Mouse (Mus musculus) heart, postnatal 4 days (tissue): Measurements from ENCODE around the gene Syn2. TPM values are rescaled to one million over a fixed set of nuclear protein-coding genes. Genes with fewer than 3 reads are reported as not detected.
A peak's percentile ranks its signal among the peaks of the same experiment; 100 is the strongest.

ENCODE experiments used
- DNase-seq: peaks from one replicate; pipeline ENCODE4 v3.0.0; 2021
- total RNA-seq, 2 experiments: library from RNA; stranded (reverse); gene quantifications; 2 replicates each; pipeline ENCODE4 v1.2.3; 2021

Syn2 gene
- total RNA-seq = 1 to 10 TPM; 3.2 to 4.0 TPM

- peak; percentile 79 for DNase-seq
These were observed at the start of gene Syn2 for GRCm38 (mm10) chr6:115134501-115135331. Syn2 (plus strand) TSS chr6:115134902.

- no peak for DNase-seq
These were observed 49.3 kb upstream of the Syn2 start for GRCm38 (mm10) chr6:115085274-115085841.

GRCm38 (mm10) chr6:115088314-115089106, 46.2 kb upstream of the Syn2 start:
- DNase-seq = no peak

- DNase-seq = no peak
These were observed 43.0 kb upstream of the Syn2 start for GRCm38 (mm10) chr6:115091737-115092136.

- no peak for DNase-seq
These were observed 32.2 kb upstream of the Syn2 start for GRCm38 (mm10) chr6:115102542-115102941.

GRCm38 (mm10) chr6:115111426-115111825, 23.3 kb upstream of the Syn2 start:
- no peak for DNase-seq

- DNase-seq = no peak
These were observed 12.5 kb upstream of the Syn2 start for GRCm38 (mm10) chr6:115122181-115122580.

GRCm38 (mm10) chr6:115123262-115124201, 11.2 kb upstream of the Syn2 start:
- peak; percentile 15 for DNase-seq

- DNase-seq = peak; percentile 43
These were observed 9.9 kb upstream of the Syn2 start for GRCm38 (mm10) chr6:115124675-115125357.

- no peak for DNase-seq
These were observed 9.4 kb upstream of the Syn2 start for GRCm38 (mm10) chr6:115125358-115125720.

- DNase-seq = no peak
These were observed 8.4 kb upstream of the Syn2 start for GRCm38 (mm10) chr6:115126232-115126785.

GRCm38 (mm10) chr6:115126851-115127250, 7.9 kb upstream of the Syn2 start:
- DNase-seq = no peak

GRCm38 (mm10) chr6:115127255-115127824, 7.4 kb upstream of the Syn2 start:
- no peak for DNase-seq

GRCm38 (mm10) chr6:115135332-115135649, 589 bp downstream of the Syn2 start:
- no peak for DNase-seq

GRCm38 (mm10) chr6:115136156-115136555, 1.5 kb downstream of the Syn2 start:
- no peak for DNase-seq

- no peak for DNase-seq
These were observed 6.7 kb downstream of the Syn2 start for GRCm38 (mm10) chr6:115141446-115141845.

GRCm38 (mm10) chr6:115161175-115161574, 26.5 kb downstream of the Syn2 start:
- no peak for DNase-seq

- DNase-seq = no peak
These were observed 31.3 kb downstream of the Syn2 start for GRCm38 (mm10) chr6:115165863-115166470.

- DNase-seq = no peak
These were observed 34.2 kb downstream of the Syn2 start for GRCm38 (mm10) chr6:115168921-115169320.

- DNase-seq = no peak
These were observed 34.8 kb downstream of the Syn2 start for GRCm38 (mm10) chr6:115169518-115169917.

- DNase-seq = peak; percentile 12
These were observed 40.1 kb downstream of the Syn2 start for GRCm38 (mm10) chr6:115174845-115175244.
